Mouse (Mus musculus) CH12.LX (cell line): Measurements from ENCODE around the gene Tbccd1. TPM values are rescaled to one million over a fixed set of nuclear protein-coding genes. Genes with fewer than 3 reads are reported as not detected.

ENCODE experiments used
- DNase-seq: peaks from one replicate; pipeline ENCODE4 v3.0.0-alpha.2; 2013; ENCODE audit errors: extremely low read depth
- H3K27ac ChIP-seq: 2 replicates; pipeline ENCODE4 v1.5.1; 2012; ENCODE audit warnings: low read depth, mild to moderate bottlenecking, control low read depth, moderate library complexity; ENCODE audit not compliant: insufficient read depth
- H3K27me3 ChIP-seq: replicated peaks from 2 replicates; pipeline ENCODE3; 2012; ENCODE audit warnings: inconsistent platforms
- H3K36me3 ChIP-seq, 2 experiments: replicated peaks in 1 of 2; 2 replicates each; pipeline versions ENCODE3 to v1.6.1; 2012; ENCODE audit warnings: inconsistent platforms in 1 of 2, low read length in 1 of 2, mild to moderate bottlenecking in 1 of 2, mixed read lengths in 1 of 2, moderate library complexity in 1 of 2; ENCODE audit not compliant: control insufficient read depth in 1 of 2, insufficient read depth in 1 of 2
- H3K4me1 ChIP-seq, 2 experiments: 2 replicates each; pipeline ENCODE4 v1.6.1; 2012; ENCODE audit warnings: inconsistent platforms in 1 of 2, moderate library complexity in 1 of 2; ENCODE audit not compliant: insufficient read depth in 2 of 2, control insufficient read depth in 1 of 2
- H3K4me2 ChIP-seq: 2 replicates; pipeline ENCODE4 v1.6.1; 2012; ENCODE audit warnings: low read depth, mild to moderate bottlenecking, control low read depth; ENCODE audit not compliant: poor library complexity, insufficient read depth, severe bottlenecking
- H3K4me3 ChIP-seq, 3 experiments: fragments of 150-350 bp in 1 of 3; sonication (generic) in 1 of 3; replicated peaks in 1 of 3; 2 replicates each; pipeline versions ENCODE3 to v1.5.1; 2011 to 2012; ENCODE audit warnings: low read depth in 2 of 3, low read length in 2 of 3, mild to moderate bottlenecking in 2 of 3, moderate library complexity in 2 of 3, control low read depth in 1 of 3, improper control_type of control experiment in 1 of 3, inconsistent platforms in 1 of 3, mixed read lengths in 1 of 3; ENCODE audit not compliant: poor library complexity in 1 of 3
- H3K79me2 ChIP-seq: replicated peaks from 2 replicates; pipeline ENCODE4 v1.6.1; 2012; ENCODE audit warnings: mild to moderate bottlenecking, moderate library complexity; ENCODE audit not compliant: control insufficient read depth, poor library complexity, insufficient read depth, severe bottlenecking; ENCODE audit errors: extremely low read depth
- H3K9ac ChIP-seq: 2 replicates; pipeline ENCODE4 v1.6.1; 2012; ENCODE audit warnings: low read depth, mild to moderate bottlenecking, control low read depth, moderate library complexity; ENCODE audit not compliant: insufficient read depth
- H3K9me3 ChIP-seq: replicated peaks from 2 replicates; pipeline ENCODE3; 2012; ENCODE audit warnings: low read length, inconsistent platforms, mixed read lengths
- CHD1 ChIP-seq: IDR thresholded peaks from 2 replicates; pipeline ENCODE4 v1.6.1; 2012; ENCODE audit warnings: low read depth, low read length, improper control_type of control experiment, inconsistent platforms
- CHD2 ChIP-seq: IDR thresholded peaks from 2 replicates; pipeline ENCODE4 v1.6.1; 2011; ENCODE audit warnings: low read length, improper control_type of control experiment
- E2F4 ChIP-seq: IDR thresholded peaks from 2 replicates; pipeline ENCODE4 v1.6.1; 2011; ENCODE audit warnings: low read depth, low read length, improper control_type of control experiment; ENCODE audit not compliant: insufficient replicate concordance
- ELF1 ChIP-seq: IDR thresholded peaks from 2 replicates; pipeline ENCODE4 v1.6.1; 2014; ENCODE audit warnings: low read depth, mild to moderate bottlenecking, inconsistent platforms, low read length, improper control_type of control experiment
- EP300 ChIP-seq: IDR thresholded peaks from 2 replicates; pipeline ENCODE4 v1.6.1; 2011; ENCODE audit warnings: low read length, improper control_type of control experiment
- ETS1 ChIP-seq: conservative IDR thresholded peaks from 2 replicates; pipeline ENCODE4 v1.6.1; 2012; ENCODE audit warnings: low read depth, mild to moderate bottlenecking, inconsistent platforms, low read length, improper control_type of control experiment, moderate library complexity
- GABPA ChIP-seq: IDR thresholded peaks from 2 replicates; pipeline ENCODE4 v1.6.1; 2012; ENCODE audit warnings: low read depth, low read length, improper control_type of control experiment, inconsistent platforms; ENCODE audit not compliant: insufficient replicate concordance
- HCFC1 ChIP-seq: IDR thresholded peaks from 2 replicates; pipeline ENCODE4 v1.6.1; 2012; ENCODE audit warnings: low read depth, mild to moderate bottlenecking, inconsistent platforms, low read length, improper control_type of control experiment
- JUN ChIP-seq: IDR thresholded peaks from 2 replicates; pipeline ENCODE4 v1.6.1; 2011; ENCODE audit warnings: low read depth, mild to moderate bottlenecking, low read length, improper control_type of control experiment, moderate library complexity; ENCODE audit not compliant: insufficient read depth
- JUND ChIP-seq: conservative IDR thresholded peaks from 2 replicates; pipeline ENCODE4 v1.6.1; 2011; ENCODE audit warnings: low read depth, low read length, improper control_type of control experiment
- MAFK ChIP-seq: IDR thresholded peaks from 2 replicates; pipeline ENCODE4 v1.6.1; 2011; ENCODE audit warnings: low read length, improper control_type of control experiment; ENCODE audit not compliant: insufficient replicate concordance
- MAZ ChIP-seq: IDR thresholded peaks from 2 replicates; pipeline ENCODE4 v1.6.1; 2012; ENCODE audit warnings: low read depth, mild to moderate bottlenecking, inconsistent platforms, low read length, improper control_type of control experiment, moderate library complexity
- MEF2A ChIP-seq: IDR thresholded peaks from 2 replicates; pipeline ENCODE4 v1.6.1; 2014; ENCODE audit warnings: low read depth, mild to moderate bottlenecking, inconsistent platforms, low read length, improper control_type of control experiment, borderline replicate concordance
- MXI1 ChIP-seq: IDR thresholded peaks from 2 replicates; pipeline ENCODE4 v1.6.1; 2011; ENCODE audit warnings: mild to moderate bottlenecking, low read depth, low read length, improper control_type of control experiment
- POLR2A ChIP-seq: IDR thresholded peaks from 2 replicates; pipeline ENCODE4 v1.6.1; 2011; ENCODE audit warnings: low read depth, mild to moderate bottlenecking, improper control_type of control experiment, low read length
- RAD21 ChIP-seq: IDR thresholded peaks from 2 replicates; pipeline ENCODE4 v1.6.1; 2011; ENCODE audit warnings: low read depth, mild to moderate bottlenecking, low read length, improper control_type of control experiment, moderate library complexity
- SIN3A ChIP-seq: IDR thresholded peaks from 2 replicates; pipeline ENCODE4 v1.6.1; 2012; ENCODE audit warnings: low read length, improper control_type of control experiment, inconsistent platforms
- SMC3 ChIP-seq: IDR thresholded peaks from 2 replicates; pipeline ENCODE4 v1.6.1; 2011; ENCODE audit warnings: low read depth, low read length, improper control_type of control experiment
- TBP ChIP-seq: conservative IDR thresholded peaks from 2 replicates; pipeline ENCODE4 v1.6.1; 2011; ENCODE audit warnings: low read depth, low read length, improper control_type of control experiment
- TCF12 ChIP-seq: IDR thresholded peaks from 2 replicates; pipeline ENCODE4 v1.6.1; 2014; ENCODE audit warnings: low read depth, mild to moderate bottlenecking, inconsistent platforms, low read length, improper control_type of control experiment
- UBTF ChIP-seq: IDR thresholded peaks from 2 replicates; pipeline ENCODE4 v1.6.1; 2012; ENCODE audit warnings: low read depth, mild to moderate bottlenecking, inconsistent platforms, low read length, improper control_type of control experiment, moderate library complexity
- USF1 ChIP-seq: IDR thresholded peaks from 2 replicates; pipeline ENCODE4 v1.6.1; 2014; ENCODE audit warnings: low read depth, mild to moderate bottlenecking, inconsistent platforms, low read length, improper control_type of control experiment
- USF2 ChIP-seq: conservative IDR thresholded peaks from 2 replicates; pipeline ENCODE4 v1.6.1; 2011; ENCODE audit warnings: low read depth, low read length, improper control_type of control experiment
- ZC3H11A ChIP-seq: IDR thresholded peaks from 2 replicates; pipeline ENCODE4 v1.6.1; 2012; ENCODE audit warnings: low read depth, mild to moderate bottlenecking, inconsistent platforms, low read length, improper control_type of control experiment
- ZKSCAN1 ChIP-seq: IDR thresholded peaks from 2 replicates; pipeline ENCODE4 v1.6.1; 2012; ENCODE audit warnings: low read depth, inconsistent platforms, low read length, improper control_type of control experiment, borderline replicate concordance
- ZNF384 ChIP-seq: IDR thresholded peaks from 2 replicates; pipeline ENCODE4 v1.6.1; 2012; ENCODE audit warnings: low read depth, low read length, improper control_type of control experiment, inconsistent platforms
- dilution Hi-C: fragments of 300-500 bp; cut with MboI; formaldehyde crosslinking; loops from 2 replicates; pipeline ENCODE4 v1.14.3; 2020; ENCODE audit warnings: low sequenced_read_pairs; ENCODE audit not compliant: extremely low pct_unique_long_range_greater_than_20kb, extremely low pct_ligation_motif_present
- in situ Hi-C: fragments of 300-500 bp; cut with MboI; formaldehyde crosslinking; loops from 3 replicates; pipeline ENCODE4 v1.14.3; 2019; ENCODE audit warnings: low sequenced_read_pairs, low pct_ligation_motif_present, low pct_unique_long_range_greater_than_20kb, mixed read lengths
- polyA plus RNA-seq: library from polyadenylated mRNA; unstranded; fragments of >175 nt; gene quantifications from 2 replicates; pipeline ENCODE4 v1.2.1, GENCODE M21; 2012; ENCODE audit warnings: low read depth; ENCODE audit not compliant: insufficient read length
- total RNA-seq, 2 experiments: library from RNA; depleted of rRNA; stranded (reverse); fragments of 300-350 nt in 1 of 2; fragments of >200 nt in 1 of 2; gene quantifications; 2 replicates each; pipeline ENCODE4 v1.2.3; 2012 to 2014

Gene Tbccd1
- total and polyA plus RNA-seq, 3 experiments, result 15.1 to 19.9 (median 16.6) TPM

- no peaks in the 10 kb centered on the region for H3K79me2 ChIP-seq
- no peak overlapping the region for H3K27ac ChIP-seq
- in situ Hi-C loops, result loop anchor here (5.0 to 25.0 kb wide), 2 partner anchors 166 to 551 kb away; partner anchors contain the start of gene Rtp1
- H3K4me1 ChIP-seq, result peaks cover 5 to 27% of the 10 kb centered on the region in 2 experiments; a peak in 2 of 4 replicates
- dilution Hi-C loops, result no loop called here
- no peak overlapping the region for H3K9ac ChIP-seq
- TF ChIP-seq SMC3 (no peak), TBP (no peak), POLR2A (no peak), MAFK (no peak), GABPA (no peak), JUND (no peak), ELF1 (no peak), EP300 (no peak), UBTF (no peak), MEF2A (no peak), ZKSCAN1 (no peak), SIN3A (no peak), TCF12 (no peak), E2F4 (no peak), USF2 (no peak), USF1 (no peak), RAD21 (no peak), MXI1 (no peak), ZNF384 (no peak), MAZ (no peak)
- TF ChIP-seq, all 38 proteins: peak for 0
- H3K36me3 ChIP-seq, result peaks cover 0 to 3% of the 10 kb centered on the region in 2 experiments
- no peak overlapping the region for H3K4me2 ChIP-seq
- no peaks in the 10 kb centered on the region for H3K27me3 ChIP-seq
- no peaks in the 10 kb centered on the region for H3K9me3 ChIP-seq
- DNase-seq, result no peak
- H3K4me3 ChIP-seq, result no peak overlapping the region
These were observed 29.3 kb upstream of the Tbccd1 start for GRCm38 (mm10) chr16:22886726-22887125.

- TF ChIP-seq UBTF (no peak), POLR2A (no peak), HCFC1 (no peak), ZC3H11A (no peak), MAFK (no peak), ETS1 (no peak), JUN (no peak), CHD2 (no peak), CHD1 (no peak)
- H3K79me2 ChIP-seq, result no peaks in the 10 kb centered on the region
- no peaks in the 10 kb centered on the region for H3K9me3 ChIP-seq
- H3K4me2 ChIP-seq, result no peak overlapping the region
- in situ Hi-C loops, result loop anchor here (5.0 to 25.0 kb wide), 2 partner anchors 167 to 552 kb away; partner anchors contain the start of gene Rtp1
- DNase-seq, result no peak
- no peaks in the 10 kb centered on the region for H3K27me3 ChIP-seq
- H3K27ac ChIP-seq, result no peak overlapping the region
- H3K4me1 ChIP-seq, result peaks cover 2 to 27% of the 10 kb centered on the region in 2 experiments; a peak in 2 of 4 replicates
- H3K4me3 ChIP-seq, result no peak overlapping the region
- peaks cover 0 to 3% of the 10 kb centered on the region in 2 experiments for H3K36me3 ChIP-seq
- dilution Hi-C loops, result no loop called here
- no peak overlapping the region for H3K9ac ChIP-seq
These were observed 27.9 kb upstream of the Tbccd1 start for GRCm38 (mm10) chr16:22885356-22885755.
